Mouse (Mus musculus) stomach, postnatal 0 days (tissue): Measurements from ENCODE around the gene Insrr.

Experiments used
- CTCF ChIP-seq: IDR thresholded peaks from 2 replicates; pipeline ENCODE4 v1.5.1; 2016; ENCODE audit warnings: antibody characterized with exemption, low read depth, mild to moderate bottlenecking, moderate library complexity
- EP300 ChIP-seq: optimal IDR thresholded peaks from 2 replicates; pipeline ENCODE3; 2016; ENCODE audit warnings: antibody characterized with exemption

- TF ChIP-seq CTCF: no peak
- no peak for TF ChIP-seq EP300
Observed at GRCm38 (mm10) chr3:87771088-87771487, 25.7 kb upstream of the Insrr start.
